In genomic region chr10:122881456-122881855, GRCm38 (mm10) we compare ENCODE assay signal across 20 mouse cellular contexts.
DNase-seq lines count a peak whose midpoint lies in the region; ATAC-seq lines count a peak whose summit lies in the region.
"Had no signal": no experiment of that assay in that cellular context is flagged by ENCODE, and none has a peak within 500 bp of the region (broad histone marks: within the 10 kb centered on the region; RNA-seq: fewer than 3 reads in every experiment).

No protein-coding gene starts in this region.

- H3K36me3 ChIP-seq in midbrain, embryonic 10.5 days, result no peaks in the 10 kb centered on the region
- no peaks in the 10 kb centered on the region for H3K36me3 ChIP-seq in midbrain, embryonic 16.5 days (ENCODE audit: control insufficient read depth, insufficient read depth, low read length)
- H3K36me3 ChIP-seq in hindbrain, embryonic 15.5 days, result no peaks in the 10 kb centered on the region
- H3K36me3 ChIP-seq: embryonic facial prominence, embryonic 15.5 days; lung, embryonic 15.5 days had no signal

- no peaks in the 10 kb centered on the region for H3K9me3 ChIP-seq in midbrain, embryonic 10.5 days (replicated peaks)
- no peaks in the 10 kb centered on the region for H3K9me3 ChIP-seq in midbrain, embryonic 16.5 days (replicated peaks; ENCODE audit: control insufficient read depth, low read length, poor library complexity, severe bottlenecking)
- H3K9me3 ChIP-seq in hindbrain, embryonic 15.5 days, result no peaks in the 10 kb centered on the region
- H3K9me3 ChIP-seq: embryonic facial prominence, embryonic 15.5 days; lung, embryonic 15.5 days had no signal

- peaks cover 33% of the 10 kb centered on the region for H3K4me1 ChIP-seq in midbrain, embryonic 10.5 days
- H3K4me1 ChIP-seq in midbrain, embryonic 16.5 days (ENCODE audit: control insufficient read depth, insufficient read depth, low read length), result peaks cover 26% of the 10 kb centered on the region
- peaks cover 45% of the 10 kb centered on the region for H3K4me1 ChIP-seq in hindbrain, embryonic 15.5 days (replicated peaks)

- 0 out of 2 replicates have a peak overlapping the region, but pooled peaks have one; percentile 46 for H3K27ac ChIP-seq in midbrain, embryonic 10.5 days (replicated peaks)
- H3K27ac ChIP-seq in midbrain, embryonic 16.5 days (ENCODE audit: low read length), result no peak overlapping the region
- 0 out of 2 replicates have a peak overlapping the region, but pooled peaks have one; percentile 22 for H3K27ac ChIP-seq in hindbrain, embryonic 15.5 days (replicated peaks)
- H3K27ac ChIP-seq: embryonic facial prominence, embryonic 15.5 days; liver, embryonic 14.5 days; lung, embryonic 15.5 days had no signal

- H3K27me3 ChIP-seq in midbrain, embryonic 10.5 days (ENCODE audit: low read depth, poor library complexity, severe bottlenecking), result no peaks in the 10 kb centered on the region
- no peaks in the 10 kb centered on the region for H3K27me3 ChIP-seq in midbrain, embryonic 16.5 days (ENCODE audit: control insufficient read depth, insufficient read depth, low read depth, low read length)
- no peaks in the 10 kb centered on the region for H3K27me3 ChIP-seq in hindbrain, embryonic 15.5 days
- H3K27me3 ChIP-seq: embryonic facial prominence, embryonic 15.5 days; lung, embryonic 15.5 days; Patski had no signal

- ATAC-seq in midbrain, embryonic 16.5 days, result no peak
- ATAC-seq in hindbrain, embryonic 15.5 days (ENCODE audit: low FRiP score, low read depth), result no peak
- ATAC-seq: forebrain, postnatal 0 days; Patski had no signal

- H3K4me2 ChIP-seq in midbrain, embryonic 16.5 days (ENCODE audit: low read length), result no peak overlapping the region
- no peak overlapping the region for H3K4me2 ChIP-seq in hindbrain, embryonic 15.5 days
- H3K4me2 ChIP-seq: embryonic facial prominence, embryonic 15.5 days; heart, embryonic 11.5 days; lung, embryonic 15.5 days had no signal

- no peak overlapping the region for H3K9ac ChIP-seq in midbrain, embryonic 16.5 days (ENCODE audit: low read depth, low read length)
- H3K9ac ChIP-seq in hindbrain, embryonic 15.5 days, result no peak overlapping the region
- H3K9ac ChIP-seq: embryonic facial prominence, embryonic 15.5 days; forebrain, postnatal 0 days; liver, embryonic 14.5 days; lung, embryonic 15.5 days had no signal

- peak; percentile 27 for DNase-seq in adrenal gland, postnatal 10 days
- no peak for DNase-seq in adrenal gland, adult 18-20 months (ENCODE audit: low spot score in 2 of 2)
- DNase-seq in midbrain, embryonic 10.5 days (ENCODE audit: low spot score), result no peak
- DNase-seq in retina, embryonic 14.5 days (ENCODE audit: low spot score), result peak; percentile 51
- no peak for DNase-seq in right cerebral cortex, postnatal 10 days (ENCODE audit: low spot score in 2 of 2)
- DNase-seq in yolk sac, embryonic 10.5 days (ENCODE audit: low spot score), result no peak
- DNase-seq: adrenal gland, postnatal 14 days; cerebellum, adult 18-20 months; cerebellum, postnatal 25 days; forebrain, postnatal 0 days; heart, postnatal 10 days; kidney, adult 18-20 months; lung, postnatal 4 days had no signal

- 89% methylated on average over 10 of the region's 10 CpGs for WGBS in midbrain, embryonic 10.5 days
- WGBS in midbrain, embryonic 16.5 days, result 65% methylated on average over 10 of the region's 10 CpGs
- 58% methylated on average over 10 of the region's 10 CpGs for WGBS in hindbrain, embryonic 15.5 days

- no peak overlapping the region for H3K4me3 ChIP-seq in midbrain, embryonic 10.5 days
- H3K4me3 ChIP-seq in midbrain, embryonic 16.5 days (ENCODE audit: low read depth, low read length), result no peak overlapping the region
- no peak overlapping the region for H3K4me3 ChIP-seq in hindbrain, embryonic 15.5 days
- H3K4me3 ChIP-seq: embryonic facial prominence, embryonic 15.5 days; lung, embryonic 15.5 days had no signal

Comparison
In these comparisons a context has a peak if more than half of its experiments do, and no peak if none do; other contexts are left out.
1. DNase-seq: peak in adrenal gland, postnatal 10 days (single experiment) and retina, embryonic 14.5 days (single experiment); none in adrenal gland, adult 18-20 months (0 of 2), midbrain, embryonic 10.5 days (single experiment), right cerebral cortex, postnatal 10 days (0 of 2) and yolk sac, embryonic 10.5 days (single experiment).